Mouse (Mus musculus) heart, embryonic 14.5 days (tissue): ENCODE results near the gene Mnt. TPM values are rescaled to one million over a fixed set of nuclear protein-coding genes. Genes with fewer than 3 reads are reported as not detected.
"Not testable (repeated sequence)": the region's sequence is repeated elsewhere in the genome, so short reads cannot be mapped to it uniquely, and the experiment has no call there.

Experiments
- ATAC-seq: fragments of 200-750 bp; cut with Nextera tagmentation; 2 replicates; pipeline ENCODE4 v1.8.0; 2017; ENCODE audit warnings: low read depth, moderate TSS enrichment; ENCODE audit not compliant: insufficient number of reproducible peaks, insufficient read depth, low FRiP score
- H3K27ac ChIP-seq, 2 experiments: fragments of 200-500 bp in 1 of 2; fragments of 300-500 bp in 1 of 2; sonication (generic) in 1 of 2; replicated peaks in 1 of 2; 2 replicates each; pipeline ENCODE4 v1.5.1; 2012 to 2014; ENCODE audit warnings: low read depth in 2 of 2, low read length in 2 of 2, control low read depth in 1 of 2, mild to moderate bottlenecking in 1 of 2, mixed read lengths in 1 of 2; ENCODE audit not compliant: control insufficient read depth in 1 of 2, insufficient read depth in 1 of 2
- H3K27me3 ChIP-seq: fragments of 300-500 bp; sonication (generic); 2 replicates; pipeline ENCODE4 v1.6.1; 2014; ENCODE audit warnings: mild to moderate bottlenecking, low read length, control low read depth; ENCODE audit not compliant: control insufficient read depth, insufficient read depth
- H3K36me3 ChIP-seq: fragments of 300-500 bp; sonication (generic); 2 replicates; pipeline ENCODE4 v1.6.1; 2014; ENCODE audit warnings: mild to moderate bottlenecking, control low read depth, low read length, mixed read lengths; ENCODE audit not compliant: control insufficient read depth, insufficient read depth
- H3K4me1 ChIP-seq, 2 experiments: fragments of 200-500 bp in 1 of 2; fragments of 300-500 bp in 1 of 2; sonication (generic) in 1 of 2; 2 replicates each; pipeline ENCODE4 v1.6.1; 2012 to 2014; ENCODE audit warnings: low read length in 2 of 2, control low read depth in 1 of 2, mixed read lengths in 1 of 2; ENCODE audit not compliant: control insufficient read depth in 2 of 2, insufficient read depth in 2 of 2
- H3K4me2 ChIP-seq: fragments of 300-500 bp; sonication (generic); 2 replicates; pipeline ENCODE4 v1.6.1; 2014; ENCODE audit warnings: mild to moderate bottlenecking, low read length
- H3K4me3 ChIP-seq, 2 experiments: fragments of 200-500 bp in 1 of 2; fragments of 300-500 bp in 1 of 2; sonication (generic) in 1 of 2; 2 replicates each; pipeline ENCODE4 v1.5.1; 2012 to 2014; ENCODE audit warnings: low read length in 2 of 2, mild to moderate bottlenecking in 2 of 2, control low read depth in 1 of 2, low read depth in 1 of 2, moderate library complexity in 1 of 2; ENCODE audit not compliant: control insufficient read depth in 1 of 2, insufficient read depth in 1 of 2
- H3K9ac ChIP-seq: fragments of 300-500 bp; sonication (generic); 2 replicates; pipeline ENCODE4 v1.6.1; 2014; ENCODE audit warnings: mild to moderate bottlenecking, low read length
- H3K9me3 ChIP-seq: fragments of 300-500 bp; sonication (generic); 2 replicates; pipeline ENCODE4 v1.6.1; 2016; ENCODE audit warnings: low read length, control low read depth; ENCODE audit not compliant: control insufficient read depth
- WGBS: fragments of 180-500 bp; shearing (Covaris S2); extraction: QIAGEN DNeasy Blood & Tissue Kit; methylation state at CpG from one replicate; pipeline ENCODE4 v1.1.7; 2014; 5-methylcytosine and 5-hydroxymethylcytosine counted together
- polyA plus RNA-seq: library from polyadenylated mRNA; unstranded; fragments of >200 nt; fragmentation: Nextera tagmentation; extraction: Ambion mirVana; gene quantifications from 2 replicates; pipeline ENCODE4 v1.2.1, GENCODE M21; 2014

Mnt gene
- polyA plus RNA-seq, 1 experiment from 2014 or later: 3.7 TPM

DNA sequence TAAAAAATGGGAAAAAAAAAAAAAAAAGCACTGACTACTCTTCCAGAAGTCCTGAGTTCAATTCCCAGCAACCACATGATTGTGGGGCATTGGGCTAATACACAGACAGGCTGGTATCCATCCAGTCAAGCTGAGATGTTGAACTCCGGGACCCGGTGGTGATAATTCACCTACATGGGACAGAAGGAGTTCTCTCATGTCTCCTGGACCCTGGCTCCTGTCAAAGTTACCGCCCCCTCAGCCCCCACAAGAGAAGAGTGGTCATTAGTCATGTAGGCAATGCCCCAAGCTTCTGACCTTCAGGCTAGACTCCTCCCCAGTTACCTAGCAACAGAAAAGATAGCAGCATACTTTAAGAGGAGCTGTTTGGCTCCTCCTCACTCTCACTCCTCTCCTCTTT is 19.7 kb upstream of the Mnt start:
- not testable (repeated sequence) for H3K4me2 ChIP-seq, ATAC-seq

DNA sequence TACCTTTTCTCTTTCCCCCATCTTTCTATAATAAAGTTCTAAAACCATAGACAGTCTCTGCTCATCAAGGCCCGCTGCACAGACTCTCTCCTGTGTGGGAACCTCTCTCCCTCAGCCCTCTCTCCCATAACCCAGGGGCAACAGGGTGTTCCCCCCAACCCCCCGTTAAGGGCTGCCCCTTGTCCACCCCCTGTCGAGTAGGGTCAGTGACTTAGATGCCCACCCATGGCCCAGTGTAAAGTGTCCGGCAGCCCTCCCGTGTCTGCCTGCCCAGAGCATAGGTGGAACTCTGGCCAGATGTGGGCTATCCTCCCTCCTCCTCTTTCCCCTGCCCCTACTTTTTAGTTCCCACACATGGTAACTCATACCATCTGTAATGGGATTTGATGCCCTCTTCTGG is 19.2 kb upstream of the Mnt start:
- no peak overlapping the region for H3K9ac ChIP-seq
- H3K36me3 ChIP-seq: peaks cover 47% of the 10 kb centered on the region
- H3K4me3 ChIP-seq: no peak overlapping the region
- ATAC-seq: no peak
- 58% methylated on average over 5 of the region's 5 CpGs for WGBS
- peaks cover 0 to 5% of the 10 kb centered on the region in 2 experiments; a peak in 2 of 4 replicates for H3K4me1 ChIP-seq
- H3K4me2 ChIP-seq: no peak overlapping the region
- no peaks in the 10 kb centered on the region for H3K9me3 ChIP-seq
- H3K27me3 ChIP-seq: no peaks in the 10 kb centered on the region
- H3K27ac ChIP-seq: 0 out of 4 replicates have a peak overlapping the region, but pooled peaks of 1 of the 2 experiments have one; percentile 37

More for the DNA sequence above, 19.7 kb upstream of the Mnt start:
- H3K9ac ChIP-seq, H3K27me3 ChIP-seq, H3K27ac ChIP-seq, H3K9me3 ChIP-seq, H3K4me1 ChIP-seq, H3K4me3 ChIP-seq: not testable (repeated sequence)
- 41% methylated on average over 3 of the region's 3 CpGs for WGBS
- peaks cover 47% of the 10 kb centered on the region for H3K36me3 ChIP-seq

DNA sequence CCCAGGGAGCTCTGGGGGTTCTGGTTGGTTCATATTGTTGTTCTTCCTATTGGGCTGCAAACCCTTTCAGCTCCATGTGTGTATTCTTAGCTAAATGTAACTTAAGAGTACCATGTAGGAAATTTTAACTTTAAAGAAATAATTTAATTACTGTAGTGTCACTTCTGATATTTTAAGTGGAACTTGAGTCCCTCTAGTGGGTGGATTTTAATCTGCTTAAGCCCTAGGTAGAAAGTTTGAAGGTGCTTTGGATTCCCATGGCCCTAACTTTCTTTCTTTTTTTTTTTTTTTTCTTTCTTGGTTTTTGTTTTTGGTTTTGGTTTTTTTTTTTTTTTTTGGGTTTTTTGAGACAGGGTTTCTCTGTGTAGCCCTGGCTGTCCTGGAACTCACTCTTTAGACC is 14.9 kb upstream of the Mnt start:
- ATAC-seq: no peak
- Histone ChIP-seq H3K9ac (no peak overlapping the region), H3K4me1 (peaks cover 0 to 5% of the 10 kb centered on the region in 2 experiments; a peak in 2 of 4 replicates), H3K27ac (no peak overlapping the region), H3K27me3 (no peaks in the 10 kb centered on the region), H3K36me3 (peaks cover 55% of the 10 kb centered on the region), H3K4me3 (no peak overlapping the region), H3K9me3 (no peaks in the 10 kb centered on the region), H3K4me2 (no peak overlapping the region)

DNA sequence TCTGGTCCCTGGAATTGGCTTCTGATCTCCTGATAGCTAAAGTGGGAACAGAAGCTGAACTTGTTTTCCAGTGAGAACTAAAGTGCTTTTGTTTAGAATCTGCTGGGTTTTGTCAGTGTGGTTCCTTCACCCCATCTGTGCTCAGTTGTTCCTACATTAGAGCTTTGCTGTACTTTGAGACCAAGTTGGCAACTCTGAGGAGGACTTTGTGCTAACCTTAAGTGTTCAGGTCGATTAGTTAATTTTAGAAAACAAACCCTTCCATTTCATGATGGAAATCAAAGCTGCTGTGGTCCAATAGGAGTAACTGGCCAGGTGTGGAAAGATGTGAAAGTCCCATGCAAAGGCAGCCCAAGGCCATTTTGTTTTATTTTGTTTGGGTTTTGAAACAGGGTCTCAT is 9.8 kb upstream of the Mnt start:
- H3K27ac ChIP-seq: no peak overlapping the region
- no peak overlapping the region for H3K4me2 ChIP-seq
- peaks cover 60% of the 10 kb centered on the region for H3K36me3 ChIP-seq
- no peak overlapping the region for H3K9ac ChIP-seq
- no peaks in the 10 kb centered on the region for H3K4me1 ChIP-seq
- H3K9me3 ChIP-seq: no peaks in the 10 kb centered on the region
- H3K4me3 ChIP-seq: no peak overlapping the region
- no peaks in the 10 kb centered on the region for H3K27me3 ChIP-seq
- ATAC-seq: no peak
- 68% methylated on average over 1 of the region's 1 CpGs for WGBS

DNA sequence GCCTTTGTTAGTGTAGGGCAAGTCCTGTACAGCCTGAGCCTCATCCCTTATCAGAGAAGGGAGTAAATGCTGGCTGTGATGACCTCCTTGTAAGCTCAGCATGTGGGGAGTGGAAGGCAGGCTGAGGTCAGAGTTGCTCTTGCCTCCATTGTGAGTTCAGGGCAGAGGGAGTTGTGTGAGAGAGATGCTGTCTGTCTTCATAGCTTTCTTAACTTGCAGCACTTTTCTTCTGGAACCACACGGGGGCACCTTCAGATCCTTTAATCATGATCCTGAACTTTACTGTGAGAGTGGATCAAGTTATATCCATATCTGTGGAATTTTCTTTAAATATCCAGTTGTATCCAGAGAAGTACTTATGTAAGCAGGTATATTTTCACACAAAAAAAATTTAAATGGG is 9.3 kb upstream of the Mnt start:
- WGBS: 26% methylated on average over 1 of the region's 1 CpGs
- Histone ChIP-seq H3K36me3 (peaks cover 56% of the 10 kb centered on the region), H3K27me3 (no peaks in the 10 kb centered on the region), H3K27ac (no peak overlapping the region), H3K9me3 (no peaks in the 10 kb centered on the region), H3K4me1 (no peaks in the 10 kb centered on the region), H3K4me2 (no peak overlapping the region), H3K4me3 (no peak overlapping the region), H3K9ac (no peak overlapping the region)
- no peak for ATAC-seq

DNA sequence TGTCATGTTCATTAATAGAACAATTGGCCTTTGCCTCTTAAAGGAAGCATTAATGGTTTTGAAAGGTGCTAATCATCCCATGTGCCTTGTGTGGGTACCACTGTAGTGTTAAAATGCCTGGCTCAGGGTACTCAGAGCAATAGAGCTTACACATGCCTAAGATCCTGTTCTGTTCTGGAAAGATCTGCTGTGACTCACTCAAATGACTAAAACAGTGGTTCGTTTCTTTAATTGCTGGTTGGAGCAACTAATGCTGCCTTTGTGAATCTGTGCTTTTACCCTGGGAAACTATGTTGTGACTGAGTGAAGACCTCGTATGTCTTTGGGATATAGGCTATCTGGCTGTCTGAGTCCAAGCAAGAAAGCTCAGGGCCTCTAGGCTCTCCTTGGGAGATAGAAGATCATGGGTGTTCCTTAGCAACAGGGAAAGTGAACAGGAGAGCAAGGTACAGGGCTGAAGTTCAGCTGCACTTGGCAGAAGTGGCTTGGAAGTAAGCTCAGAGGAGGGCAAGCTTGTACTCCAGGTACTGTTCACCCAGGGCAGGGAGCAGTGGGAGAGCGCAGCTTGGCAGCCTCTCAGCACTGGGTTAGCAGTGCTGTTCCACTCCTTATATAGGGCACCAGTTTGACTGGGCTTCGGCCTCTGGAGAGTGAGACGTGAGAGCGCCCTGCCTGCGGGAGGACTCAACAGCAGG is 7.8 kb upstream of the Mnt start:
- Histone ChIP-seq H3K9me3 (no peaks in the 10 kb centered on the region), H3K27ac (no peak overlapping the region), H3K4me3 (no peak overlapping the region), H3K36me3 (peaks cover 41% of the 10 kb centered on the region), H3K27me3 (no peaks in the 10 kb centered on the region), H3K4me2 (no peak overlapping the region), H3K9ac (no peak overlapping the region), H3K4me1 (no peaks in the 10 kb centered on the region)
- ATAC-seq: no peak
- 80% methylated on average over 7 of the region's 7 CpGs for WGBS

DNA sequence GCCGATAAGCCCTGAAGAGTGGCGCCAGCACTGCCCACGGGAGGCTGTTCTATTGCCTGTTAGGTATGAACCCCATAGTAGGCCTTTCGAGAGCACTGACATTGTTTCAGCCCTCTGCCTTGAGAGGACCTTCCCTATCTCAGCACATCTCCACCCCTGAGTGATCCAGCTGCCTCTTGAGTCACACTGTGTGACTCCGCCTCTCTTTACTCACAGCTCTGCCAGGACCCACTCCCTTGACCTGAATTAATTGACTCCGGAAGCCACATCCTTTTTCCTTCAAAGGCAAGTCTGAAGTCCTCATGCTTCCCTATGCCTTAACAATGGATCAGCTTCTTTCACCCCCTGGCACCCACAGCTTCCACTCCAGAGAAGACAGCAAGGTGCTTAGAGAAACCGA is 4.6 kb upstream of the Mnt start:
- Histone ChIP-seq H3K9me3 (no peaks in the 10 kb centered on the region), H3K4me2 (no peak overlapping the region), H3K4me1 (peaks cover 5 to 12% of the 10 kb centered on the region in 2 experiments), H3K27me3 (no peaks in the 10 kb centered on the region), H3K27ac (no peak overlapping the region), H3K36me3 (peaks cover 19% of the 10 kb centered on the region; the same call in 1 of the 2 replicates), H3K4me3 (no peak overlapping the region), H3K9ac (no peak overlapping the region)
- ATAC-seq: no peak
- WGBS: 51% methylated on average over 7 of the region's 7 CpGs

DNA sequence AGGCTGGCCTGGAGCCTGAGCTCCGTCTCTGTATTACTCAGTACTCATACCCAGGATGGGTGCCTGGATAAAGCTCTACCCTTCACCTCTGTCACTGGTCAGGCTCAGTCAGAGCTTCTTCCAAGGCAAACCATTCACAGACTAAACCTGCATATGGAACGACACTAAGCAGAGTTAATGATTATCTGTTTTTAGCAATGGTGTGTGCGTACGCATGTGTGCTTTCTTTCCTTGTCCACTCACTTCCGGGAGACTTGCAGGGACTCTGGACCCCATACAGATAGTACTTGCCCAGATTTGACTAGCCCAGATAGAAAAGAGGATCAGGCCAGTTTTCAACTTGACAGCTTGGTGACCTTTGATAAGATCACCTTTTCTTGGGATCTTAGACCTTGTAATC is 4.0 kb upstream of the Mnt start:
- H3K27ac ChIP-seq: no peak overlapping the region
- no peaks in the 10 kb centered on the region for H3K9me3 ChIP-seq
- ATAC-seq: no peak
- H3K36me3 ChIP-seq: peaks cover 19% of the 10 kb centered on the region; the same call in 1 of the 2 replicates
- no peaks in the 10 kb centered on the region for H3K27me3 ChIP-seq
- H3K4me1 ChIP-seq: peaks cover 5 to 12% of the 10 kb centered on the region in 2 experiments
- 72% methylated on average over 5 of the region's 5 CpGs for WGBS
- no peak overlapping the region for H3K4me2 ChIP-seq
- H3K4me3 ChIP-seq: no peak overlapping the region
- no peak overlapping the region for H3K9ac ChIP-seq
